Mouse (Mus musculus) megakaryocyte-erythroid progenitor cell, adult 5-6 weeks (primary cell): ENCODE data around the gene Cntn5. TPM values are rescaled to one million over a fixed set of nuclear protein-coding genes. Genes with fewer than 3 reads are reported as not detected.

Experiments used
- ATAC-seq: replicated peaks from 2 replicates; pipeline ENCODE4 v1.8.0; 2016; ENCODE audit warnings: mild to moderate bottlenecking, inconsistent platforms; ENCODE audit not compliant: severe bottlenecking, poor library complexity, low FRiP score, low TSS enrichment
- total RNA-seq, 2 experiments: library from RNA; stranded (forward) in 1 of 2; stranded (reverse) in 1 of 2; fragments of 200-1000, 215-1000 nt in 1 of 2; fragments of >200 nt in 1 of 2; fragmentation: Nextera tagmentation in 1 of 2; gene quantifications; 2 replicates each; pipeline ENCODE4 v1.2.3; 2014 to 2017

The Cntn5 gene
- total RNA-seq, 2 experiments from 2014 or later: not detected

DNA sequence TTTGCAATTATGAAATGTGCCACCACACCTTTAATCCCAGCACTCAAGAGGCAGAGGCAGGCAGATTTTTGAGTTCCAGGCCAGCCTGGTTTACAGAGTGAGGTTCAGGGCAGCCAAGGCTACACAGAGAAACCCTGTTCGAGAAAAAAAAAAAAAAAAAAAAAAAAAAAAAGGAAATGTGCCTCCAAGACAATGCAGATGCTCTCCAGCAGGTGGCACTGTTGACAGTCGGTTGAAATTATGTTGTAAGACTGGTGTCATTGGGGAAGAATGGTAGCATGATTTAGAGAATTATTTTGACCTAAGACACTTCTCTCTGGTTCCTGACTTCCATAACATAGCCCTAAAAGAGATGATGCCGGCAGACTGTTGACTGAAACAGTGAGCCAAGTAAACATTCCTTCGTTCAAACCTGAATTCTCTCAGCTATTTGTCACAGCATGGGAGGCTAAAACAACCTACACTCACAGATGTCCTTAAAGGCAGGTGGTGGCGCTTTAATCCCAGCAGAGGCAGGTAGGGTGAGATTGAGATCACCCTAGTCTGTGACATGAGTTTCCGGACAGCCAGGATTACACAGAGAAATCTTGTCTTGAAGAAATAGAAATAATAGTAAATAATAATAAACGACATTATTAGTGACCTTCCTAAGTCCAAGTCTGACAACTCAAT, 579.7 kb downstream of the Cntn5 start:
- ATAC-seq: no peak

DNA sequence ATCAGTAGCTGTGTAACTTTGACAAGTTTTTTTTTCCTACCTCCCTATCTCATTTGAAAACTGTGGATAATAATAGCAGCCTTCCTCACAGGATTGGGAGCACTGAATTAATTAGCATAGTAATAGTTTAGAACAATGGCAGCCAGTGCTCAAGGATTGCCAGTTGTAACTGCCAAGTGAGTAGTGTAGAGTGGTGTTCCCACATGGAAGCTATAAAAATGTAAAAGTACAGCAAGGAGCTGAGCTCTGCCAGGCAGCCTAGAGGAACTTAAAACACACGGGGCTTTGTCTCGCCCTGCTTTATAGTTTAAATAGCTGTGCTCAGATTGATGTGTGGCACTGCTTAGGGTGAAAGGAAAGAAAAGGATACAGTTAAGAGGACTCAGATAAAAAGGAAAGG, 635.2 kb downstream of the Cntn5 start:
- no peak for ATAC-seq

DNA sequence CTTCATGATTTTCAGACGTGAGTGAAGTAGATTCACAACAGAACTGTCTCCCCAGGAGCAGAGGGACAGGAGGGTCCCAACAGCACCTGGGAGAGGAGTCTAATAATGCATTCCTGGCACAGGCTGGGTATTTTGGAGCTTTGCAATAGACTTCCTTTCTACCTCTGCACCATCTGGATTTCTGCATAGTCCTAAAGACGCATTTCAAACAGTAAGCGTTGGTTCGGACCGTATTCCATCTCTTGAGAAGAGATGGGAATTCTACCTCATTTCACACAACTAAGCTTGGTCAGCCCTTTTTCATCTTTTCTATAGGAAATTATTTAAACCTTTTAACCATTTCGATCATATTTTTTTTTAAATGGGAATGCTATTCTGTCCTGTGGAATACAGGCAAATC, 635.7 kb downstream of the Cntn5 start:
- ATAC-seq: no peak

DNA sequence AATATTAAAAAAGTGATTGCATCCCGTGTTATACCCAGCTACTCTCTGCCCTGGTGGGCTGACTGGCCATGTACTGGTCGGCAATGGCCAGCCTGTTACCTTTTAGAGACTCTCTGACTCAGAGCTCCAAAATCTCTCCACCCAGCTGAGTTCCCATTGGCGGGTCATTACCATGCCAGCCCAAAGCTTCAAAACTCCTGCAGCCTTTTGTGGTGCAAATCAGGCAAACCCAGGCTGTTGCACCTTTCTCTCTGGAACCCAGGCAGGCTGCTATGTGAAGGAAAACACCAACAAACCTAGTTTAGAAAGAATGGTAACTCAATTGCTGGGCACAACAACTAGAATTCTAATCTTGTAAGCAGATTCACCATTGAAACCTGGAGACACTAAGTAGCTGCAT, 639.0 kb downstream of the Cntn5 start:
- ATAC-seq: no peak

DNA sequence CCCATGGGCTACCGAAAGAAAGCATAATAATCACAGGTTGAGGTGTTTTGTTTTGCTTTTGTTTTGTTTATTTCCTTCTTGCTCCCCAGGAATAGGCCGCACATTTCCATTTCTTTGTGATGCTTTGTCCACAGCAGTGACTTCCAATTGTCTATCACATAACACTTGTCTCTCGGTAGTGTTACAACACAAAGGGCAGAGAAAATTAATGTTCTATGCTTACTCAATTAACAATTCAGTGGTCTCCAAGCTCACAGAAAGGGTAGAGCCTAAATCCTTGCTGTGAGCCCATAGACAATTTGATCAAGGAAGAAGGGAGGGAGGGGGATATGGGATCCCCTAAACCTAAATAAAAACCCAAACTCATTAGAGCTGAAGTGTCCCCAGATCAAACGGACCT, 671.2 kb downstream of the Cntn5 start:
- no peak for ATAC-seq

DNA sequence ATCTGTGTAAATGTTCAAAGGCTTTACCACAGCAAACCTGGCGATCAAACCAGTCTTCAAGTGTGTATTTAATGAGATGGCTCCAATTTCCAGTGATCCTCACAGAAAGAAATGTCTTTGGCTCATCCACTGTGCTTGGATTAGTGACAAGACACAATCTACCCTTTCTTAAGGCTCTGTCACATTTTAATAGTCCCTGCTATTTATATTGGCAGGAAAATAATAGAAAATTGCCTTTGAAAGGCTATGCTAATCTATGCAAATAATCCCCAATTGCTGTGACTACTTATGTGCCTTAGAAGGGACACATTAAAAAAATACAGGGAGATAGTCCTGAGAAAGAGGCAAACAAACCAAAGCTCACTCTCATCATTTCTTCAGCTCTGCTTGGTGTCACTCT, 672.5 kb downstream of the Cntn5 start:
- no peak for ATAC-seq

DNA sequence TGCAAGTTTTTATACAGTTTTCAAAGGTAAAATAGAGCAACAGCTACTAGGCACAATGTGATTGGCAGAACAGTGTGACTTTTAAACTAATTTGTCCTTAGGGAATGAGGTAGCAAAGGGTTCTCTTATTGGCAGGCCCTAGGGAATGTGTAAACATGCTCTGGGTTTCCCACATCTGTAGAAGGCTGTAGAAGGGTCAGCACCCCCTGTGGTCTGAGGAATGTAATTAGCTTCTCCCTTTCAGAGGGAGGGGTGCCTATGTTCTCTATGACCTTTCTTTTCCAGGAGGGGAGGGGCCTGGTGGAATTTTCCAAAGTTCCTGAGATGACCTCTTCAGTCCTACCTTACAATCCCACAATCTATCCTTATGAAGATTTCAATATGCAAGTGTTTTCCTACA, 673.6 kb downstream of the Cntn5 start:
- ATAC-seq: no peak

DNA sequence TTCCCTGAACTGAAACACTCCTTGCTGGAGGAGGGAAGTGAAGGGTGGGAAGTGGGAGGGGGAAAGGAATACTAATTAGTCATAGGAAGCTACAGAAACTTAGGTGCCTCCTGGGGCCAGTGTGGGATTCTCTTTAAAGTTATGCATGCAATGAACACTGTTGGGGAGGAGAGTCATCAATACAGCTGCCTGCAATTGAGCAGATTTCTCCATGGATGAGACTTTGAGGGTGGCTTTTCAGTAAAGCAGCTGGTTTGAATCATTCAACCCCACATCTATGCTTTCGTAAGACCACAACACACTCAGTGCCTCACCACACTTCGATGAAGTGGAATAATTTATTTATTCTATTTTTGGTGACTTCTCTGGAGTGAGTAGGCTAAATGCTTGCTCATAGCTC, 674.9 kb downstream of the Cntn5 start:
- no peak for ATAC-seq

DNA sequence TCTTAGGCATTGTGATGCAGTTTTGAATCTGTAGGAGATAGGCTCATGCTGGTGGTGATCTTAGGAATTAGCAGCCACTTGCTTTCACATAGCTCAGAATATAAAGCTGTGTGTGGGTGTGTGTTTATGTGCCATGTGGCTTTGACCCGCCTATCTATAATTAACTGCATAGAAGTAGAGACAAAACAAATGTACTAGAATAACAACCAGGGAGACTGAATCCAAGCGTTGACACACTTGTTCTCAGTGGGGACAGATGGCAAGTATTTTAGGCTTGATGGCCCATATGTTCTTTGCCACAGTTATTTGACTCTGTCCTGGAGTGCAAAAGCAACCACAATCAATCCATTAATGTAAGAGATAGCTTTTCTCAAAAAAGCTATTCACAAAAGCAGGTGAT, 678.6 kb downstream of the Cntn5 start:
- ATAC-seq: no peak

DNA sequence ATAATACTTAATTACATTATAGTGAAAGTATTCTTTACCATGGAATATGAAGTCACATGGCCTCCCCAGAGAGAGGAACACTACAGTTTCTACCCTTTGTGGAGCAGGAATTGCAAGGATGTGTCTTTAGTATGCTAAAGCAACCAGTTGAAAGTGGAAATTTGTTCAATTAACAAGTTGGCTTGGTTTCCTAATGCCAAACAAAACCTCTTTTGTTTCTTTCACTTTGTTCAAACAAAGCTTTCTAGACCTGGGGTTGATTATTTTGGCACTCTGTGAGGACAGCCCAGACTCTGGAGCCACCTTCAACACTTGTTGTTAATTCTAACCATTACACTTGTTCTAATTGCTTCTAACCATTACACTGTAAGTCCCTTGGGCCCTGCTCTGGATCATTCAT, 718.5 kb downstream of the Cntn5 start:
- ATAC-seq: no peak

DNA sequence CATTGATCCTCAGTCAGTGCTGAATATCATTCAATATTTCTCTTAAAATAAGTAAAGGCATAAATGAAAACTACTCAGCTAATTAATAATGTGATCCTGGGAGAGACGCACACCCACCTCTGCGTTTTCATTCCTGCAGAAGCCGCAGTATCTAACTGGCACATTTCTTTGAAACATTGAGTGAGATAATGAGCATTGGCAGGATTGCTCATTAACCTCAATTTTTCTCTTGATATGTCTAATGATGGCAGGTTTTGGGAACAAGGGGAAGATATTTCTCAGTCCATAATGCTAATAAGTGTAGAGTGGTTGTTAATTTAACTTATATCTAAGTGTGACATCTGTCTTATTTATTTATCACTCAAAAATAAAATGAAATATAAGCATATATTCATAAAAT, 734.0 kb downstream of the Cntn5 start:
- no peak for ATAC-seq

DNA sequence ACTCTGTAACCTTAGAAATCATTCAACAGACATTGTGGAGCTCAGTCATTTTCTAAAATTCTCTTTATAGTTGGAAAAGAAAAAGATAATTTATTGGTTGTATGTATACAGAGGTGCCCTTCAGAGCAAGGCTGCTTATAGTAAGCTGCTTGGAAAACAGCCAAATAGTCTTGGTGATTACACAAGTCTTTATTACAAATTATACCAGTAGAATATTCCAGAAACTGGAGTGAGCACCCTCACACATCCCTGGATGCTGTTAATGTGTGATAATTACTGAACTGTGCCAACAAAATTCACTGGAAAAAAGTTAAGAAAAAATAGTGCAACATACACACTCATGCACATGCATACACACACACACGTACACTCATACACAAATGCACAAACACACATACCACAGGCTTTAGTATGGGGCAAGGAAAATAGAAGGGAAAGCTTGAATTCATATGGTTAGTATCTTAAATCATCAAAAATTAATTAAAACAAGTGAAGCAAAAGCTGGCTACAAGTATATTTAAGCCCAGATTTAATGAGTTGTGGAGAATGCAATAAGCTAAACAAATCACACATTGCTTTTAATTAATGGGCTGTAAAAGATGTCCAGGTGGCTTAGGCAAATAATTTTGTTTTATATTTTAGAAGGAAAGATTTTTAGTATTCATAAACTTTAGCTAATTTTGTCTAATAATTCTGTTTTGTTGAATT, 783.1 kb downstream of the Cntn5 start:
- no peak for ATAC-seq

DNA sequence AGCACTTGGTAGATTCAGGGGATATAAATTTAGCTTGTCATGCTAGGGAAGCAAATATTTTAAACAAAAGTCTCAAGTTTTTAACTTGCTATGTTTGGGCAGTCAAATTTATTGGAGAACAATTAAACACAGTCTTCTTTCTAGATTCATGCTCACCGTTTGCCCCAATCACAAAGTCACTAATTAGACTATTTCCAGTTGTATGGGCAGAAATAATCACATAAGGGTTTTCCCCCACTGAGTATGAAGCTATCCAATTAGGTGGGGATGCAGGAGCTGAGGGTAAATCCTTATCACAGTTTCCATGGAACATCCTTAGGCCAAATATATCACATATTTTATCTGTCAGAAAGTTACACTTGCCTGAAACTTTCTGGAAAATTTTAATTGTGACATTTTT, 788.0 kb downstream of the Cntn5 start:
- no peak for ATAC-seq

DNA sequence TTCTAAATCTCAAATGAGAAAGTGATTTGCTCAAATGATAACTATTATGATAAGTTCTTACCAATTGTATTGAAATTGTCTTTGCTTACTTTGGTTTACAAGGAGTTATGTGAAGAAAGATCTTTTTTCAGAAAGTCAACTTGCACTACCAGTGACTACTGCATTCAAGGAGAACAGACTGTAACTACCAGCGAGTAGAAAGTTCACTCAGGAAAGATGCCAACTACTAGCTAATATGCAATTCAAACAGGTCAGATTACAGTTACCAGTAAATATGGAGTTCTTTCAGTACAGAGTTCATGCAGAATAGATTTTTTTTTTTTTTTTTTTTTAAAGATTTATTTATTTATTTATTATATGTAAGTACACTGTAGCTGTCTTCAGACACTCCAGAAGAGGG, 795.4 kb downstream of the Cntn5 start:
- no peak for ATAC-seq

DNA sequence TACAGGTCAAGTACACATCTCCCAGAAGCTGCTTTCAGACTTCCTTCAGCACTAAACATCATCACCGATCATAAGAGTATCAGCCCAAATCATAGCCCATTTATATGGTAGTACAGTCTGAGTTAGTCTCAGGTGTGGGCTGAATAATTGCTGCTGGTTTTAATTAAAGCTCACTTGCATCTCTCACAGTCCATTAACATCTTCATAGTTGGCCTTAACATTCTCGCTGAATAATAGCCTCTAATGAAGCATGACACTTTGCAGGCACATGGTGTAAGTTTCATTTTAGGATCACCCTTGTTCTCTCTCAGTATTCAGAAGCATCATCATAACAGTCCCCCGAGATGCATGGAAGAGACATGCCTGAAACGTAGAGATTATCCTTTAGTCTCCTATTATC, 796.7 kb downstream of the Cntn5 start:
- no peak for ATAC-seq

DNA sequence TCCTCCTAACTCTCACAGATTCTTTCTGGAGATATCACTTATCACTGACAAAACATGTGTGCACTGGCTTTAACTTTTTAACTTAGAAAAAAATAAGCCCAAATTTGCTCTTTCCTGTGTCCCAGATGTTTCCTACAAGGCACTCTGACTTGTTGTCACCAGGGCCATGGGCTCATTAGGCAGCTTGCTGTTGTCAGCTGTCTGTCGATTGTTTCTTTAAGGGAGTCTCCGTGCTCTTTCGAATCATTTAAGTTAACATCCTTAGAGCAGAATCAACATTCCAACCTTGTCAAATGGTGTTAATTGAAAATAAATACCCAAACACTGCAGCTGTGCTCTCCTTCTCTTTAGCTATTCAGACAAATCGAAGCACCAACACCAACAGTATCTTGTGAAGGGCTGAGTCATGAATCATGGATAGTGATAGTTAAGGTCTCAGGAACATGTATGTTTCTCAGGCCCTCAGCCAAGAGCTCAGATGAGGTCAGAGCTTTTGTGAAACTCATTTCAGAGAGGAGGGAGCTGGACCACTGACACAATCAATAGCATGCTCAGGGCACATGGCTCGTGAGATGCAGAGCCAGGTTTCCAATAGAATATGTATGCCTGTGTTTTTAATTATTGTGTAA, 802.6 kb downstream of the Cntn5 start:
- no peak for ATAC-seq

DNA sequence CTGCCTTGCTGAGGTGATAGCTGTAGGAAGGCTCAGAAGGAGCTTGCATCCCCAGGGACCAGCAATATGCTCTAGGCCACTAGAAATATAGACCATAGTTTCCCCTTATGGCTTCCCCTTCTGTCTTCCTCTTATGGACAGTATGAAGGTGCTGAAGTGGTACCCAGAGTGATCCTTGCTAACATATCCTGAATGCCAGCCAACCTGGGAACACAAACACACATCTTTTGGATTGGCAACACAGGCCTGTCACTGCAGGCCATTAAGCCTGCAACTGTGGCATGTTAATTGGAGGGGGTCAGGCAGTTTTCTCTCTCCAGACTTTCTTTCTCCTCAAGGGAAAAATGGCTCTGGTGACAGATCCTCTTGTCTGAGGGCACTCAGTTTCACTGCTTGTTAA, 828.3 kb downstream of the Cntn5 start:
- ATAC-seq: no peak

DNA sequence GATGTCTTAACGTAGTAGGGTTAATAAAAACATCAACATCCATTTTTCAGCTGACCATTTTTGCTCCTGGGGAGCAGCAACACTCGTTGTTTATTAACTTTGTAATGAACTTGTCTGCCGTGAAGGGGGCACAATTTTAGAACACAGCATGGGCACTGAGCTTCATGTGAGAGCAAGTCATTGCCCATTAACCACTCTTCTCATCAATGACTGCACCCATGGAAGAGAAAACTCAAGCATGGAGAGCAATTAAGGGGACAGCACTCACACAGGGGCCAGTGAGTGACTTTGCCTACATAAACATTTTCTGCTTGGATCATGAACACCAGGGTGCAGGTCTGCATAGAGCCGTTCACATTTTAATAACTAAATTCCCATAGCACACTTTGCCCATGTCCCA, 831.2 kb downstream of the Cntn5 start:
- ATAC-seq: no peak

DNA sequence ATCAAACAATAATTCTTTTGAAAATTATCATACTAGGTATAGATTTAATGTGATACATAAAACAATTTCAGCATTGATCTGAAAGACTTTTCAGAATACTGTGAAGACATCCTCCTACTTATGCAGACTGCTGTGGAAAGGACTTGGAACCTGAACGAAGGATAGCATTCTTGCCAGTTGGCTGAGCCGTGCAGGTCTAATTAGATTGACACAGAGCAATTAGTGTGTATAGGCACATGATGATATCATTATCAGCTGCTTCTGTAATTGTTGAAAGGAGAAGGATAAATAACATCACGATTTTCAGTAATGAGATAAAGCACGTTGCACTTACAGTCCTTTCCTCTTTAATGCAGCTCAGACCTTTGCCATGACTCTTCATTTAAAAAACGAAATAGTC, 831.7 kb downstream of the Cntn5 start:
- no peak for ATAC-seq

DNA sequence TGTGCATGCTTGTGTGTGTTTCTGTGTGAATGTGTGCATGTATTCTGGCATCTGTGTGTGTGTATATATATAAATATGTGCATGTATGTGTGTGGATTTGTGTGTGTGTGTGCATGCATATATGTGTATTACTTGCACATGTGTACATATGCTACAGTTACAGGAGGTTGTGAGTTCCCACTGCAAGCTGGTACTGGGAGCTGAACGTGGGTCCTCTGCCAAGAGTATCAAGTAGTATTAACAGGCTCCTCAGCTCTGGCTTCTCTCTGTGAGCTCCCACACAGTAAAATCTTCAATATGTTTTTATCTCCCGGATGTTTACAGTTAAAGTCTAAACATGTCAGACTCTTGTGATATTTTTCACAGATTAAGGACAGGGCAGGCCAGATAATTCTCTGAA, 833.3 kb downstream of the Cntn5 start:
- ATAC-seq: no peak
